Mouse (Mus musculus): ENCODE measurements around the gene 1700023F06Rik. TPM values are rescaled to one million over a fixed set of nuclear protein-coding genes. Genes with fewer than 3 reads are reported as not detected.
A peak's percentile ranks its signal among the peaks of the same experiment; 100 is the strongest.

The 1700023F06Rik gene
- total RNA-seq, 2 experiments from 2014 or later: 2.3 TPM

DNA sequence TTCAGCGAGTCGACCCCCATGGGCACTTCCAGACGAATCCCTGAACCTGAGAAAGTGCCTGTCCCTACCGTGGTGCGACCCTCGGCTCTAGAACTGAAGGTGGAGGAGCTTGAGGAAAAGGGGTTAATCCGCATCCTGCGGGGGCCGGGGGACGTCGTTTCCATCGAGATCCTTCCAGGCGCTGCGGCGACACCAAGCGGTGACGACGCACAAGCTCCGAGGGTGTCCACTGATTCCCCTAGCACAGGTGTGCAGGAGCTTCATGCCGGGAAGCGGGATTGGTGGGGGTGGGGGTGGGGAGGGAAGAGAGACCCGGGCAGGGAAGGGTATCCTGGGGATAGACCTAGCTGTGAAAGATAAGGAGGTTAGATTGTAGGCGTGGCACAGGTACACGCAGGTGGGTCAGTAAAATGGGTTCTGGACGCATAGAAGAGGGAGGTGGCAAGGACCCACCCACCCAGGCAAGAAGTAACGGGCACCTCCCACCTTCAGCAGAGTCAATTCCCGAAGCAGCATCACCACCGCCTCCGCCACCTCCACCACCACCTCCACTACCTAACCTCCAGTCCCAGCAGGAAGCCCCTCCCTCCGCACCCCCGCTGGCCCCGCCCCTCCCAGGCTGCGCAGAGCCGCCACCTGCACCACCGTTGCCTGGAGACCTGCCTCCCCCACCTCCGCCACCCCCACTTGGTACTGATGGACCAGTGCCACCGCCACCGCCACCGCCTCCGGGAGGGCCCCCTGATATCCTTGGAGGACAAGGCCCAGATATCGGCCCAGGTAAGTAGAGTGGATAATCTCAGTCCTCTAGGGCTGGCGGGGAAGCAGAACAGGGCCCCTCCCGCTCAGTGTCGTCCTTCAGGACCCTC, 15.2 kb downstream of the 1700023F06Rik start:
- intact Hi-C loops (cut with DNase I): no loop called here
- DNase-seq (ENCODE audit: low spot score in 2 of 2): peak; percentile 79 to 83

DNA sequence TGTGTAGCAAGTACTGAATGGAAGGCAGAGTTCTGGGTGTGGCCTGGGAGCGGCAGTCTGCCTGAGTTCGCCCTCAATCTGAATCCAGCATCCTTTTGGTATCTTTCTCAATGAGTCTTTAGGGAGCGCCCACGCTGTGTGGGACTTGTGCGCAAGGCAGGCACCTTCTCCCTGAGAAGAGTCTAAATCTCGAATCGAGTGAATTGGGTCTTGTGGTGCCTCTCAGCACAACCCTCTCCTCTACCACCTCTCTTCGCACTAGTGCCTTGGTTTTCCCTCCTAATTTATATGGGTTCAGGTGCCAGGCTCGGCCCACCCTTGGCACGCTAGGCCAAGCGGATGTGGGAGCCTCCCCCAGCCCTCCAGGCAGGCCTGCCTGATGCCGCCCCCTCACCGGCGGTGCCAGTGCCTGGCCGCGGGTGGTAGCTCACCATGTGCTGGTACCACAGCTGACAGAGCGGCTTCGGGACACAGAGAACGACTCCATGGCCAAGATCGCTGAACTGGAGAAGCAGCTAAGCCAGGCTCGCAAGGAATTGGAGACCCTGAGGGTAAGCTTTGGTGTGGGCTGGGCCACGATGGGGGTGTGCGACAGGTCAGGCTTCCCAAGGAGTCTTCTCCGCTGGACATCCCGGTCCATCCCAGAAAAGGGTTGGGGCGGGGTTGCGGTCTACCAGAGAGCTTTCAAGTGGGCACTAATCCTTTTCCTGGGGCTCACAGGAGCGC, 16.0 kb downstream of the 1700023F06Rik start:
- peak; percentile 74 for DNase-seq (ENCODE audit: low spot score in 2 of 2)
- intact Hi-C loops (cut with DNase I): no loop called here

DNA sequence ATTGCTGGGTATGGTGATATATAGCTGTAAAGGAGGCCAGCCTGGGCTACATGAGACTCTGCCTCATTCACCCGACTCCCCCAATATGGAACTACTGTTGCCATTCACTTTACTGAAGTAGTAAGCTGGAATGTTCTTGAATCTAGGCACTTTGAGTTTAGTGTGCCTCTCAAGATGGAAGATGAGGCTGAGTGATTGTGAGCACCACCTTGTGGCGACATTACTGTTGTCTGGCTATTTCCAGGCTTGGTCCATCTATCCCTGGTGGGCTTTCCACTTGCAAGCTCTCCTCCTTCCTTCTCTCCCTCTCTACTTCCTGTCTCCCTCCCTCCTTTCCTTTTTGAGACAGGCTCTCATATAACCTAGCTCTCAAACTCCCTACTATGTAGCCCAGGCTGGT, 23.5 kb downstream of the 1700023F06Rik start:
- intact Hi-C loops (cut with DNase I): no loop called here
- DNase-seq (ENCODE audit: low spot score in 2 of 2): peak; percentile 60 to 71

DNA sequence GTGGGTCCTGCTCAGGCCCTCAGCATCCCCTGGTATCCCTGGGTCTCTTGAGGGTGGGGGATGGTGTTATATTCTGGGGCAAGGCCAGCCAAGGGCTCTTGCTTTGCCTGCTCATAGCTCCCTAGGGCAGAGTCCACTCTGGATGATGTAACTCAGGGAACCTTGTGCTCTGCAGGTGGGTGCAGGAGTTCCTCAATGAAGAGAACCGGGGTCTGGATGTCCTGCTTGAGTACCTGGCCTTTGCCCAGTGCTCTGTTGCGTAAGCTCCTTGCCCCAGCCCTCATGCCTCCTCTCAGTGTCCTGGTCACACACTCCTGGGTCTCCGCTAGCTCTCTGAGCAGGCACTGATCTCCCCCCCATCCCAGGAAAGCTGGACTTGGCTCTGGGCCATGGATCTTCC, 26.4 kb downstream of the 1700023F06Rik start:
- DNase-seq (ENCODE audit: low spot score in 2 of 2): no peak

DNA sequence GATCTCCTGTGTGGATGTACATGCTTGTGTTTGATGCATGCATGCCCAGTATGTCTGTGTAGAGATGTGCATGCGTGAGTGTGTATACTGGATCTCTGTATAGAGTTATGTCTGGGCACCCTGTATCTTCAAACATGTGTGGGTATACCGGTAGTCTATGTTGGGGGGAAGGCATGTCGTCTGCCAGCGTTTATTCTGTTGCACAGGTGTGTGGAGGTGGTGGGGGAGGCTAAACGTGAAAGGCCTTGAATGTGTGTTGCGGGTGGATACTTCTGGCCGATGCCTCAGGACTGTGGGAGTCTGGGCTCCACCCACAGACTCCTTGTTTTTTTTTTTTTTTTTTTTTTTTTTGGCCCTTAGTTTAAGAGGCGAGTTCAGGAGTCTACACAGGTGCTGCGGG, 27.0 kb downstream of the 1700023F06Rik start:
- DNase-seq (ENCODE audit: low spot score in 2 of 2): peak in 1 of 2 experiments; percentile 5
- intact Hi-C loops (cut with DNase I): no loop called here

More for the DNA sequence above, 26.4 kb downstream of the 1700023F06Rik start:
- intact Hi-C loops (cut with DNase I): no loop called here

DNA sequence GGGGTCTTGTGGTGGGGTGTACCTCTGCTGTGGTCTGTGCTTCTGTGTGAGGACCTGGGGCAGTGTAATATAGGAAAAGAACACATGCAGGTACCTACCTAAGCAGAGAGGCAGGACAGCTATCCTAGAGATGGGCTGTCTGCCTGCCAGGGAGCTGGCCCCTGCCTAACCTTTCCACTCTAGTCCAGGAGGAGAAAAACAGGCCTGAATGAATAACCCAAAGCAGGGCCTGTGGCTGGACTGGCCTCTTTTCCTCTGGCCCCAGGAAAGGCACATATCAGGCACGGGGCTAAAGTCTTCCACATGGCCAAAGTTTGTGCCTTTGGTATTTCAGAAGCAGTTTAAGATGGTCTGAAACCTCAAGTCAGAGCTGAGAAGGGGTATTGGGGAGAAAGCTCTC, 27.9 kb downstream of the 1700023F06Rik start:
- intact Hi-C loops (cut with DNase I): no loop called here
- DNase-seq (ENCODE audit: low spot score in 2 of 2): no peak

DNA sequence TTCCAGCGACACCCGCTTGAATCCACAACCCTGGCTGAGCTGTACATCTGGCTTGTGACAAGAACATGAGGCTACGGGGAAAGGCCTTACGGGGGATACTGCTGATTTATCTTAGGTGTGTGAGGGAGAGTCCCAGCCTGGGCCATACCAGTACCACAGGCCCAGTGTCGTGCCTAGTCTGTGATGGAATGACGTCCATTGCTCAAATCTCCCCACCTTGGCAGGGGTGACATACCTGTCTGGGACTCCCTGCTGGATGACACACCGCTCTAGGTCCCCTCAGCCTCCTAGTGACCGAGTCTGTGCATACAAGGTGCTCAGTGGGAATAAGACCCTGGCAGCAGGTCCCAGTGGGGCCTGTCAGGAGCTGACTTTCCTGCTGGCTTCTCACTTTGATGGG, 29.6 kb downstream of the 1700023F06Rik start:
- intact Hi-C loops (cut with DNase I): no loop called here
- DNase-seq (ENCODE audit: low spot score in 2 of 2): peak in 1 of 2 experiments; percentile 2

DNA sequence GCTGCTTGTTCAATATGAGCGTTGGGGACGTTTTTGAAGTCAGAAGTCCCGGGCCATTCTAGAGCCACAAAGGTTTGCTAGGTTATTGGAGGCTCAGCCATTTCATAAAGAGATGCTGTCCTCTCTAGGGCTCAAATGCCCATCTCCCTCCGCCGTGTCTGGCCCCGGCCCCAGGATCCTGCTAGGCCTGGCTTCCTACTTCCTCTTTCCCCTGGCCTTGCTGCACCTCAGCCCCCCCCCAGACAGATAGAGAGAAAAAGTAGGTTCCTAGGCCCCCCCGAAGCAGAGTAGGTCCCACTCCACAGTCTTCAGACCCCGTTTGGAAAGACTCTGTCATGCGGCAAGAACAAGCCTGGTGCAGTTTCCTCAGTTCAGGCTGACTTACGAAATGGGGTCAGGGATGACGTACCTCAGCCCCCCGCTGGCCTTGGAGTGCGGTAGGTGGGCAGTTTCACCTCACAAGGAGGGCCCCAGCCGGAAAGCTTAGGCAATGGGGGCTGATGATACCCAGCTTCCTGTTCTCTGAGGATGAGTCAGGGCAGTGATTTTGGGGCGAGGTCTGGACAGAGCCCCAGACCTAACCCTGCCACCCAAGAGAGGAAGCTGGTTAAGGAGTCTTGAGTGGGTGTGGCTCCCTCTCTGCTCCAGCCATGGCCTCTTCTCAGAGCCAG, 30.4 kb downstream of the 1700023F06Rik start:
- intact Hi-C loops (cut with DNase I): no loop called here
- DNase-seq (ENCODE audit: low spot score in 2 of 2): peak in 1 of 2 experiments; percentile 4

DNA sequence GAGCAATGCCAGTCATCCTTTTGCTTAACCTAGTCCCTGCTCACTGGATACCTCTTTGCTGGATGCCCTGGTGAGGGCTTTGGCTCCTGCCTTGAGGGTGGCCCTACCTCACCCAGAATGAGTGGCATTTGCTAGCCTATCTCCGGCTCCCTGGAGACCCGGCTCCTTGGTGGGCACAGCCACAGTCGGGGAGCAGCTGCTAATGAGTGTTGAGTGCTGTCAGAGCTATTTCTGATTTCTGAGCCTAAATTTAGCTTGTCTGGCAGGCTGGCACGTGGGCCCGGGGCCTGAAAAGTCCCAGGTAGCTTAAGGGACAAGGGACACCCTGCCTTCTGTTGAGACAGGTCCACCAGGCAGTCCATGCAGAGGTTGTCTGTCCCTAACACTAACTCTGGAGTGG, 31.1 kb downstream of the 1700023F06Rik start:
- intact Hi-C loops (cut with DNase I): no loop called here
- peak in 1 of 2 experiments; percentile 11 for DNase-seq (ENCODE audit: low spot score in 2 of 2)

DNA sequence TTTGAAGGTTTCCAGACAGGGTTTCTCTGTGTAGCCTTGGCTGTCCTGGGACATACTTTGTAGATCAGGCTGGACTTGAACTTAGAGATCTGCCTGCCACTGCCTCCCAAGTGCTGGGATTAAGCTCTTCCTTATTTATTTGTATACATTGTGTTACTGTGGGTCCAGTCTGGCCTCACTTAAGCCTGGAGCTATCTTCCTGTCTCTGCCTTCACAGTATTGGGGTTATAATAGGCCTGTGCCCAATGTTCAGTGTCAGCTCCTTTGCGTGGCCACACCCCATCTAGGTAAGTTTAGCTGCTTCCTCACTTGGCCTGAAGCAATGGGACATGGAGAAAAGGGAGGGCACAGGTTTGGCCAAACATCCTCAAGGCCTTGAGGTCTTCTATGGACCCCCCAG, 31.8 kb downstream of the 1700023F06Rik start:
- intact Hi-C loops (cut with DNase I): no loop called here
- no peak for DNase-seq (ENCODE audit: low spot score in 2 of 2)

DNA sequence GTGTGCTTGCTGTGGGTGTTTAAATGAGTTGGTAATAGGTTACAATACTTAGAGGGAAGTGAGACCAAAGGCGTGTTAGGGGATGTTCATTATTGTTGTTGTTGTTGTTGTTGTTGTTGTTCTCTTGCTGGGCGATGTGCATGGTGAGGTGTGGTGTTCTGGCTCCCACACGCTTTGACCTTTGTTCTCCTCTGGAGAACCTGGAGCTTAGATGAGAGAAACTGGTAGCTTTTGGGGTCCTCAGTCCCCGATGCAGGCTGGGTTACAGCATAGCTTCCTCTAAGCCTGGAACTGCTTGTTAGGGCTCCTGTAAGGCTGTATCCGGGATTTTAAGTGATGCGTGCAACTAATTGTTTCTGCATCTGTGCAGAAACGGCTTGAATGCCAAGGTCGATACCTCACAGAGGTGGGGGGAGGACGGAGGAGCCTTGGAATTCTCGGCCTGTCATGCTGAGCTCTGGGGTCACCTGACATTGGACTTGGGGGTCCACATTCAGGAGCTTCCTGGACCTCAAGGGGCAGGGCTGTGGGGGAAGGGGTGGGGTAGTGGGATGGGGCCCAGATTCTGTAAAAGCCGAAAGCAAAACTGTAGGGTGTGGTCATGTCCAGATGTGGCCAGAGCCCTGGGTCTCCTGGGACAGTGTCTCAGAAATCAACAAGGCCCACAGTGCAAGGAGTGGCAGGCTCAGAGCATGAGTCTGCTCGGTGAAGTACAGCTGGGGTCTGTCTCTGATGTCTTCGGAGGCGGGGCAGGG, 32.5 kb downstream of the 1700023F06Rik start:
- DNase-seq (ENCODE audit: low spot score in 2 of 2): no peak
- intact Hi-C loops (cut with DNase I): no loop called here

DNA sequence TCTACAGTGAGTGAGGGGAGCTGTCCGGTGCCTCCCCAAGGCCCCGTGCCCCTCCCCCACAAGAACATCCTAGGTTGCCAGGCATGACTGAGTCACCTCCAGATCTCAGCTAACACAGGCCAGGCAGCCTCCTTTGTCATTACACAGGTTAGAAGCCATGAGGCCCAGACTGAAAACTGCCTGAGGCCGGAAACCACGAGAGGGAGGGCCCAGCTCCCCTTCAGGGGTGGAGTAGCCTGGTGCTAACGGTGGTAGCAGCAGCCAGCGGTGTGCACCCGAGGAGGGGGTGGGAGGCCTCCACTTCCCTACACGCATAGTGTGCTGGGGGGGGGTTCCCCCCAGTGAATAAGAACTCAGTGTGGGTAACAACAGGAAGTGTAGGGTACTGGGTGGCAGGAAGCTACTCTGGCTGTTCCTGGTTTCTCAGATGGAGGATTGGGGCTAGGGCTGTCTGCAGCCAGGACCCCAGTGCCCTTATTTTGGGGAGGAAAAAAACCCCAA, 33.4 kb downstream of the 1700023F06Rik start:
- intact Hi-C loops (cut with DNase I): no loop called here
- peak in 1 of 2 experiments; percentile 15 for DNase-seq (ENCODE audit: low spot score in 2 of 2)

DNA sequence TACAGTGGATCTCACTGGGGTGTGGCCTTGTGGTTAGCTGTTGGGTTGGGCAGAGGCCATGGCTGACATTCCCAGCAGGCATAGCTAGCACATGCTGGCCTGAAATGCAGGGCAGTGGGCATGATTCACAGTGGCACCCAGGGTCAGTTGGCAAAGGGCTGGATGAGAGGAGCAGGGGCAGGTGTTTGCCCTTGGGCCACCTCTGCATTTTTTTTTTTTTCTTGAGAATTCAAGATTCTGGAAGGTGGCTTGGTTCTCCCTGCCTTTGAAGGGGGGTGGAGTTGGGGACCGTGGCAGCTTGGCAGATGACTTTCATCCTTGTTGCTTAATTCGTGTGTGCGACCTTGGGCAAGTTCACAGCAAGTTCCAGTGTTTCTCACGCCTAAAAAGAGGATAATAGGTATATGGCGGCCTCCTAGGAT, 33.9 kb downstream of the 1700023F06Rik start:
- no peak for DNase-seq (ENCODE audit: low spot score in 2 of 2)
- intact Hi-C loops (cut with DNase I): no loop called here

DNA sequence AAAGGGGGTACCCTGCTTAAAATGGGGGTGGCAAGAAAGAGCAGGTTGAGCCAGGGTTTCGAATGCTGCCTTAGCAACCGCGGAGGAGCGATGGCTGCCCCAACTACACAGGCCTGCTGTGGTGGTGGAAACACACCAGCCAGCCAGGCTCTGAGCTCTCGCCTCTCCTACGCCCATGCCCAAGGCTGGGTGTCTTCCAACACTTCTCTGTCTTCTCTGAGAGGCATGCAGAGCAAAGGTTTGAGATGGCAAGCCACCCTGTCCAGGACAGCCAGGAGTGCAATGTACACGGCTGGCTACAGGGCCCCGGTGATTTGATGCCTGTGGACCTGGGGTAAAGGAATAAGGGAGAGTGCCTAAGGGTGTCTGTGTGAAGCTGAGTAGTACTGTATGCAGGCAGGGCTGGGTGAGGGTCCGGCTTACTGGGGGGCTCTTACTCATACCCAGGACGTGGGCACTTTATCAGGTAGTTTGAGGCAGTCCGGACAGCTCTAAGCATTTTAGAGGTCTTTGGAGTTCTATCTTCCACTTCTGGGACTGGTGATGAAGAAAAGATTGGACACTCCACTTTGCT, 34.5 kb downstream of the 1700023F06Rik start:
- peak in 1 of 2 experiments; percentile 17 for DNase-seq (ENCODE audit: low spot score in 2 of 2)
- intact Hi-C loops (cut with DNase I): no loop called here

DNA sequence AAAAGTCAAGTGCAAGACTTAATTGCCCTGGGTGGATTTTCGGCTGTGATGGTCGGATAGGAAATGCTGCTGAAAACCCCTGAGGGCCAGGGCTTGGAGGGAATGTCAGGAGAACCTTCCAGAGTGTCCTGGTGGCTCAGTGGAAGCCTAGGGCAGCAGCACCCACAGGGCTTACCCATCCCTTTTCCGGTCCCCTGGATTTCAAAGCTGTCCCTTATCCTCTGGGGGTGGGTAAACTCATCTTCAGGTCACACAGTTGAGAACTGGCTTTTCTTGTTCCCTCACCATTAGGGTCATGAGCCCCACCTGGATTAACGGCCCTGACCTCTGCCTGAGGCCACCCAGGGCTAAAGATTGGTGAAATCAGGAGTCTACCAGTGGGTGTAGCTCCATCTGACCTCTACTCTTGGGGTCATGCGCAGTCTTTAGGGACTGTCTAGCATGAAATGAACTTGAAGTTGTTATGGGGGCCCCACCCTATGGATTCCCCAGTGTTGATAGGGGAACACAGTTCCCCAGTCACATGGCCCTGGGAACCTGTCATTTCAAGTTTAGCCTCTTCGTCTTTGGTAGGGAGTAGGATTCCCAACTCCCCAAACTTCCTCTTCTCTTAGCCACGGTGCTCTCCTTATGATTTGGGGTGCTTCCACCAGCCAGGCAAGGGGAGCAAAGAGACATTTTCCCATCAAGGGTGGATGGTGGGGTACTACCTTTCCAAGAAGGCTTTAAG, 35.2 kb downstream of the 1700023F06Rik start:
- intact Hi-C loops (cut with DNase I): no loop called here
- no peak for DNase-seq (ENCODE audit: low spot score in 2 of 2)

DNA sequence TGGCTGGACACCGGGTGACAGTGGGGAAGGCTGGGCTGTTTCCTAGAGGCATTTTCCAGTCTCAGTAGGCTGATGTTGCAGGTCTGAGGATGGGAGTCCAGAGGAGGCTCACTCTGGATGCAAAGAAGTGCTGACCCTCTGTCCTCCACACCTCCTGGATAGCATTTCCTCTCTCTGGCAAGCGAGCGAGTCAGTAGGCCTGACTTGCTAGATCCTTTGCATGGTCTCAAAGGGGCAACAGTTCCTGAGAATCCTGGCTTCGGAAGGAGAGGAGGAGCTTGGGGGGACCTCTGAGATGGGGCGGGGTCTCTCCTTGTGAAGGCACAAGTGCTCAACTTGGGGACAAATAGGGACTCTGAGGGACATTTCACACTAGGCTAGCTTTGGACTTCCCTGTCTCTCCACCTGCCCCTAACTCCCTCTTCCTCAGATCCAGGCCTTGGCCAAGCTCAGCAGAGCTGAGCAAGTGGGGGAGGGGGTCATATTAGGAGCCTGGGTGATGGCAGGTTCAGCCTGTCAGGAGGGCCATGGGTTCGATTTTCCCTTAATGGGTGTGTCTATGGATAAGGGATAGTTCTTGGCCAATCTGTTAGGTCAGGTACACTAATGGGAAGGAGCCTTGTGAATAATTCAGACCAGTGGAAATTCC, 35.8 kb downstream of the 1700023F06Rik start:
- DNase-seq (ENCODE audit: low spot score in 2 of 2): no peak
- intact Hi-C loops (cut with DNase I): no loop called here

DNA sequence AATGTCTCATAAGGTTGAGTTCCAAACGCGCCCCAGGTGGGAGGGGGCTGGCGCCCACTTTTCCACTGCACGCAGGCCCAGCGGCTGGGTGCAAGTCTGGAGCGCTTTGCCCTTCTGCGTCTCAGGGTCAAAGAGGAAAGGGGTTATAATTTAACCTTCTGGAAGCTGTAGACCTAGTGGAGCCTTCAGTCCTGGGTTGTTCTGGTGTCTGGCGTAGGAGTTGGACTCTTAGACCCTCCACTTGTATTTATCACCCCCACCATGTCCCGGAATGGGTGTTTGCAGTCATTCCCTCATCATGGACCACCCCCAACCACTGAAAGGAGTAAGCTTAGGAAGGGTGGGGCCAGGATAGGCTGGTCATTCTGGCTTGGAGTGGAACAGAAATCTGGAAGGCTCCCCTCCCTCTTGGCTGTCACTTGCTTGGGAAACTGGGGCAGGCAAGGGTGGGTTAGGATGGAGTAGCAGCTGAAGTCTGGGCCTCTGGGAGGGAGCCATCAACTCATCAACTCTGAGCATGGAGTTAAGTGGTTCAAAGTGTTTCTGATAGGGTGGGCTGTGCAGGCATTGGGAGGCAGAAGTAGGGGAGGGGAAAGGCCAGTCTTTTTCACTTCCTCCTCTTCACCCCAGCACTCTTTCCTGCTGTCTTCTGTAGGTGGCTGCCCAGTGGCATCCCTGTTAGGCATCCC, 36.5 kb downstream of the 1700023F06Rik start:
- peak in 1 of 2 experiments; percentile 11 for DNase-seq (ENCODE audit: low spot score in 2 of 2)
- intact Hi-C loops (cut with DNase I): no loop called here

Data from left cerebral cortex, postnatal 14 days (tissue).